Mouse (Mus musculus) cerebellum, adult 2 months (tissue): Measurements from ENCODE around the gene Ccser2. TPM values are rescaled to one million over a fixed set of nuclear protein-coding genes. Genes with fewer than 3 reads are reported as not detected.

Experiments
- DNase-seq, 2 experiments: peaks; one replicate each; pipeline ENCODE4 v3.0.0; 2021
- H3K27ac ChIP-seq: fragments of 200-500 bp; 2 replicates; pipeline ENCODE4 v1.5.1; 2012; ENCODE audit warnings: low read length, control low read depth, inconsistent platforms; ENCODE audit not compliant: insufficient read depth
- H3K27me3 ChIP-seq: fragments of 200-500 bp; 2 replicates; pipeline ENCODE4 v1.6.1; 2012; ENCODE audit warnings: inconsistent platforms, mild to moderate bottlenecking, low read length, moderate library complexity; ENCODE audit not compliant: control insufficient read depth, insufficient read depth
- H3K4me1 ChIP-seq: fragments of 200-500 bp; 2 replicates; pipeline ENCODE4 v1.6.1; 2011; ENCODE audit warnings: low read length; ENCODE audit not compliant: control insufficient read depth, insufficient read depth
- H3K4me3 ChIP-seq: fragments of 200-500 bp; replicated peaks from 2 replicates; pipeline ENCODE3; 2011; ENCODE audit warnings: mild to moderate bottlenecking, low read depth, low read length, control low read depth; ENCODE audit not compliant: insufficient read depth
- CTCF ChIP-seq: fragments of 200-500 bp; IDR thresholded peaks from 2 replicates; pipeline ENCODE4 v1.5.1; 2011; ENCODE audit warnings: low read depth, mild to moderate bottlenecking, control low read depth, low read length, moderate library complexity, borderline replicate concordance; ENCODE audit not compliant: insufficient read depth
- POLR2A ChIP-seq: fragments of 200-500 bp; IDR thresholded peaks from 2 replicates; pipeline ENCODE4 v1.6.1; 2011; ENCODE audit warnings: low read length, control low read depth, borderline replicate concordance; ENCODE audit not compliant: insufficient read depth
- WGBS: fragments of 180-500 bp; shearing (Covaris S2); methylation state at CpG from one replicate; pipeline ENCODE4 v1.1.7; 2018; 5-methylcytosine and 5-hydroxymethylcytosine counted together
- polyA plus RNA-seq: library from polyadenylated mRNA; depleted of rRNA; stranded (reverse); fragments of >200 nt; gene quantifications from 2 replicates; pipeline ENCODE4 v1.2.3, GENCODE M21; 2012

Gene Ccser2
- polyA plus RNA-seq, 1 experiment, result 49.4 TPM

- TF ChIP-seq POLR2A (no peak), CTCF (peak; percentile 19; the same call in 1 of the 2 replicates)
- Histone ChIP-seq H3K4me1 (no peaks in the 10 kb centered on the region), H3K4me3 (no peak overlapping the region), H3K27ac (no peak overlapping the region), H3K27me3 (no peaks in the 10 kb centered on the region)
- DNase-seq, result peak in 1 of 2 experiments; percentile 10
- 70% methylated on average over 7 of the region's 7 CpGs for WGBS
These were observed 31.3 kb downstream of the Ccser2 start for GRCm38 (mm10) chr14:36937080-36937878.

- 82% methylated on average over 10 of the region's 10 CpGs for WGBS
- Histone ChIP-seq H3K27ac (no peak overlapping the region), H3K4me1 (no peaks in the 10 kb centered on the region), H3K27me3 (no peaks in the 10 kb centered on the region), H3K4me3 (no peak overlapping the region)
- TF ChIP-seq POLR2A (no peak), CTCF (no peak)
- DNase-seq, result no peak
These were observed 35.8 kb downstream of the Ccser2 start for GRCm38 (mm10) chr14:36932638-36933382.

GRCm38 (mm10) chr14:36932038-36932437 lies 36.5 kb downstream of the Ccser2 start:
- no peak for DNase-seq
- Histone ChIP-seq H3K4me3 (no peak overlapping the region), H3K27me3 (no peaks in the 10 kb centered on the region), H3K27ac (no peak overlapping the region), H3K4me1 (no peaks in the 10 kb centered on the region)
- TF ChIP-seq POLR2A, result no peak
- no peak for TF ChIP-seq CTCF

- TF ChIP-seq CTCF, result no peak
- TF ChIP-seq POLR2A, result no peak
- 95% methylated on average over 3 of the region's 3 CpGs for WGBS
- H3K4me1 ChIP-seq, result no peaks in the 10 kb centered on the region; the same call in 1 of the 2 replicates
- no peak for DNase-seq
- H3K27me3 ChIP-seq, result no peaks in the 10 kb centered on the region; the same call in 1 of the 2 replicates
- no peak overlapping the region for H3K27ac ChIP-seq
- no peak overlapping the region for H3K4me3 ChIP-seq
These were observed 45.2 kb downstream of the Ccser2 start for GRCm38 (mm10) chr14:36923383-36923782.

GRCm38 (mm10) chr14:36921346-36922049 lies 47.1 kb downstream of the Ccser2 start:
- DNase-seq, result no peak
- no peak overlapping the region for H3K27ac ChIP-seq
- 90% methylated on average over 5 of the region's 5 CpGs for WGBS
- H3K27me3 ChIP-seq, result no peaks in the 10 kb centered on the region; the same call in 1 of the 2 replicates
- no peaks in the 10 kb centered on the region; the same call in 1 of the 2 replicates for H3K4me1 ChIP-seq
- H3K4me3 ChIP-seq, result no peak overlapping the region
- TF ChIP-seq CTCF (no peak), POLR2A (no peak)

- Histone ChIP-seq H3K4me1 (no peaks in the 10 kb centered on the region; the same call in 1 of the 2 replicates), H3K27me3 (no peaks in the 10 kb centered on the region), H3K27ac (no peak overlapping the region), H3K4me3 (no peak overlapping the region)
- 93% methylated on average over 8 of the region's 8 CpGs for WGBS
- TF ChIP-seq POLR2A (no peak), CTCF (no peak)
- no peak for DNase-seq
These were observed 48.7 kb downstream of the Ccser2 start for GRCm38 (mm10) chr14:36919886-36920285.

GRCm38 (mm10) chr14:36919146-36919545 lies 49.4 kb downstream of the Ccser2 start:
- H3K27ac ChIP-seq, result peak overlapping the region; percentile 36; the same call in 1 of the 2 replicates

More at GRCm38 (mm10) chr14:36919146-36919545, 49.4 kb downstream of the Ccser2 start:
- H3K4me1 ChIP-seq, result no peaks in the 10 kb centered on the region; the same call in 1 of the 2 replicates
- H3K4me3 ChIP-seq, result peak overlapping the region; percentile 34
- H3K27me3 ChIP-seq, result no peaks in the 10 kb centered on the region
- no peak for TF ChIP-seq CTCF
- TF ChIP-seq POLR2A, result peak; percentile 19; the same call in 1 of the 2 replicates
- DNase-seq, result peak; percentile 58 to 63
- WGBS, result 18% methylated on average over 13 of the region's 13 CpGs
